Mouse (Mus musculus) liver, embryonic 14.5 days (tissue): ENCODE data around the gene 1600012H06Rik. TPM values are rescaled to one million over a fixed set of nuclear protein-coding genes. Genes with fewer than 3 reads are reported as not detected.
"Not testable (repeated sequence)": the region's sequence is repeated elsewhere in the genome, so short reads cannot be mapped to it uniquely, and the experiment has no call there.

Experiments
- ATAC-seq: fragments of 200-750 bp; cut with Nextera tagmentation; 2 replicates; pipeline ENCODE4 v1.8.0; 2017; ENCODE audit warnings: moderate number of reproducible peaks, mild to moderate bottlenecking, moderate library complexity; ENCODE audit not compliant: insufficient read depth
- DNase-seq, 3 experiments: peaks; one replicate each; pipeline ENCODE4 v3.0.0-alpha.2; 2012 to 2013; ENCODE audit warnings: low read depth in 3 of 3, low spot score in 3 of 3
- H3K27ac ChIP-seq: fragments of 300-500 bp; sonication (generic); 2 replicates; pipeline ENCODE4 v1.5.1; 2014; ENCODE audit warnings: moderate library complexity, mild to moderate bottlenecking, control low read depth, inconsistent platforms
- H3K27me3 ChIP-seq: fragments of 300-500 bp; sonication (generic); 2 replicates; pipeline ENCODE4 v1.6.1; 2014; ENCODE audit warnings: mild to moderate bottlenecking, low read length, moderate library complexity; ENCODE audit not compliant: control insufficient read depth, insufficient read depth
- H3K36me3 ChIP-seq: fragments of 300-500 bp; sonication (generic); replicated peaks from 2 replicates; pipeline ENCODE4 v1.6.1; 2014; ENCODE audit warnings: low read depth; ENCODE audit not compliant: control insufficient read depth, insufficient read depth
- H3K4me1 ChIP-seq, 2 experiments: fragments of 200-500 bp in 1 of 2; fragments of 300-500 bp in 1 of 2; sonication (generic) in 1 of 2; replicated peaks; 2 replicates each; pipeline ENCODE4 v1.6.1; 2012 to 2014; ENCODE audit warnings: antibody characterized with exemption in 1 of 2, inconsistent platforms in 1 of 2, low read length in 1 of 2; ENCODE audit not compliant: control insufficient read depth in 2 of 2, insufficient read depth in 2 of 2
- H3K4me2 ChIP-seq: fragments of 300-500 bp; sonication (generic); 2 replicates; pipeline ENCODE4 v1.6.1; 2014; ENCODE audit warnings: low read depth, mild to moderate bottlenecking, control low read depth, moderate library complexity
- H3K4me3 ChIP-seq, 2 experiments: fragments of 200-500 bp in 1 of 2; fragments of 300-500 bp in 1 of 2; sonication (generic) in 1 of 2; 2 replicates each; pipeline ENCODE4 v1.5.1; 2012 to 2014; ENCODE audit warnings: low read depth in 2 of 2, low read length in 2 of 2, mild to moderate bottlenecking in 2 of 2, control low read depth in 1 of 2, inconsistent platforms in 1 of 2, moderate library complexity in 1 of 2; ENCODE audit not compliant: insufficient read depth in 1 of 2
- H3K9ac ChIP-seq: fragments of 300-500 bp; sonication (generic); replicated peaks from 2 replicates; pipeline ENCODE4 v1.6.1; 2014; ENCODE audit warnings: mild to moderate bottlenecking, control low read depth, moderate library complexity
- H3K9me3 ChIP-seq: fragments of 300-500 bp; sonication (generic); 2 replicates; pipeline ENCODE4 v1.6.1; 2016; ENCODE audit warnings: low read length, mixed read lengths; ENCODE audit not compliant: control insufficient read depth
- CTCF ChIP-seq: IDR thresholded peaks from 2 replicates; pipeline ENCODE4 v1.5.1; 2016; ENCODE audit warnings: antibody characterized with exemption, low read depth, control low read depth
- EP300 ChIP-seq: IDR thresholded peaks from 2 replicates; pipeline ENCODE4 v1.6.1; 2016; ENCODE audit warnings: antibody characterized with exemption, low read depth
- WGBS: fragments of 180-500 bp; shearing (Covaris S2); extraction: QIAGEN DNeasy Blood & Tissue Kit; methylation state at CpG from one replicate; pipeline ENCODE4 v1.1.7; 2014; ENCODE audit not compliant: insufficient replicate concordance; 5-methylcytosine and 5-hydroxymethylcytosine counted together
- polyA plus RNA-seq, 2 experiments: library from polyadenylated mRNA; depleted of rRNA in 1 of 2; stranded (reverse) in 1 of 2; unstranded in 1 of 2; fragments of >200 nt; fragmentation: Nextera tagmentation in 1 of 2; extraction: Ambion mirVana in 1 of 2; gene quantifications; 2 replicates each; pipeline versions ENCODE4 v1.2.1 to v1.2.3; 2012 to 2014

Gene 1600012H06Rik
- polyA plus RNA-seq, 2 experiments: 6.4 to 11.2 TPM

DNA sequence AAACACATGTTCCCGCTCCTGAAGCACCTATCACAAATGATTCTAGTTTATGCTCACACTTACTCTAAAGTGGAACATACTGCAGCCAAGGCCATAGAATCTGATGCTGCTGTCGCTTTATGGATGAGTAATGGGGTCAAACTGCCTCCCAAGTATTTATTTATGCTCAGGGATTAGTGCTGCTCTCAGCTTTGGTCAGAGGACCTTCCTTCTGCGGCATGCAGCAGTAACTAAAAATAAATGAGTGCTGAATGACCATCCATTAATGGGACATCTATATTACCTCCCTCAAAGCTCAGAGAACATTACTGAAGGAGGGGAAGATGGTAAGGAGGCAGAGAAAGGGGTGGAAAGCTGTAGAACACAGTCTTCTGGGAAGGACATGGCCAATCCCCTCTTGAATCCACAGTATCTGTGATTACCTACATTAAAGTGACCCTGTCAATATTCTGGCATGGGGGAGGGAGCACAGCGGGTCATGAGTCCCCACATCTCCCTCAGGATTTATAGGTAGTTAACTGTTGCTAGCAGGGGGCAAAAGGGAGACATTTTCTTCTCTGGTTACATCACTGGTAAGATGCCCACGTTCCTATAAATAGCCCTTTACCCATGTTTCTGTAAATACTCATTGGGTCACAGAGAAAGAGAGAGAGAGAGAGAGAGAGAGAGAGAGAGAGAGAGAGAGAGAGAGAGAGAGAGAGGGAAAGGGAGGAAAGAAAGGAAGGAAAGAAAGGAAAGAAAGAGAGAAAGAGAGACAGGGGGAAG, 7.0 kb upstream of the 1600012H06Rik start:
- H3K4me1 ChIP-seq: no peaks in the 10 kb centered on the region
- no peak overlapping the region for H3K9ac ChIP-seq
- TF ChIP-seq EP300: no peak
- TF ChIP-seq CTCF: no peak
- 51% methylated on average over 5 of the region's 5 CpGs for WGBS
- H3K4me2 ChIP-seq: no peak overlapping the region
- H3K27me3 ChIP-seq: no peaks in the 10 kb centered on the region
- H3K27ac ChIP-seq: no peak overlapping the region
- H3K9me3 ChIP-seq: no peaks in the 10 kb centered on the region
- H3K36me3 ChIP-seq: no peaks in the 10 kb centered on the region
- H3K4me3 ChIP-seq: no peak overlapping the region
- ATAC-seq: no peak
- no peak for DNase-seq

DNA sequence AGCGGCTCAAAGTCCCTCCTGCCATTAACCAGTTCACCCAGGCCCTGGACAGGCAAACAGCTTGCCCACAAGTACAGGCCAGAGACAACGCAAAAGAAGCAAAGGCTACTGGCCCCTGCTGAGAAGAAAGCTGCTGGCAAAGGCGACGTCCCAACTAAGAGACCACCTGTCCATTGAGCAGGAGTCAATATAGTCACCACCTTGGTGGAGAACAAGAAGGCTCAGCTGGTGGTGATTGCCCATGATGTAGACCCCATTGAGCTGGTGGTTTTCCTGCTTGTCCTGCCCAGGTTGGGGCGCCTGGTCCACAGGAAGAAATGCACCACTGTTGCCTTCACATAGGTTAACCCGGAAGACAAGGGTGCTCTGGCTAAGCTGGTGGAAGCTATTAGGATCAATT, 803 bp upstream of the 1600012H06Rik start:
- Histone ChIP-seq H3K36me3 (peaks cover 20% of the 10 kb centered on the region), H3K4me3 (peak overlapping the region in 1 of 2 experiments; percentile 88; a peak in 2 of 4 replicates)
- WGBS: 61% methylated on average over 6 of the region's 6 CpGs

DNA sequence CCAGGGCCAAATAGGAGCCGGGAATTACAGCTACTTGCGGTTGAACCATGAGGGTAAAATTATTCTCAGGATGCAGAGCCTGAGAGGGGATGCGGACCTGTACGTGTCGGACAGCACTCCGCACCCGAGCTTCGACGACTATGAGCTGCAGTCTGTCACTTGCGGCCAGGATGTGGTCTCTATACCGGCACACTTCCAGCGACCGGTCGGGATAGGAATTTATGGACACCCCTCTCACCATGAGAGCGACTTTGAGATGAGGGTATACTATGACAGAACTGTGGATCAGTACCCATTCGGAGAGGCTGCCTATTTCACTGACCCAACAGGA, 710 bp downstream of the 1600012H06Rik start:
- peaks cover 7 to 9% of the 10 kb centered on the region in 2 experiments; a peak in 3 of 4 replicates for H3K4me1 ChIP-seq
- 13% methylated on average over 16 of the region's 16 CpGs for WGBS
- no peak overlapping the region; the same call in 1 of the 2 replicates for H3K27ac ChIP-seq
- H3K4me2 ChIP-seq: peak overlapping the region; percentile 71
- H3K9ac ChIP-seq: peak overlapping the region; percentile 78
- DNase-seq: no peak
- no peaks in the 10 kb centered on the region for H3K27me3 ChIP-seq
- H3K4me3 ChIP-seq: peak overlapping the region; percentile 82 to 88
- peaks cover 28% of the 10 kb centered on the region for H3K36me3 ChIP-seq
- H3K9me3 ChIP-seq: no peaks in the 10 kb centered on the region
- TF ChIP-seq EP300: no peak
- no peak for TF ChIP-seq CTCF
- ATAC-seq: peak; percentile 11

More for the DNA sequence above, 803 bp upstream of the 1600012H06Rik start:
- H3K27me3 ChIP-seq, DNase-seq, ATAC-seq, H3K9me3 ChIP-seq, H3K4me1 ChIP-seq, H3K27ac ChIP-seq: not testable (repeated sequence)
- peak overlapping the region; percentile 71 for H3K4me2 ChIP-seq
- peak overlapping the region; percentile 66 for H3K9ac ChIP-seq

DNA sequence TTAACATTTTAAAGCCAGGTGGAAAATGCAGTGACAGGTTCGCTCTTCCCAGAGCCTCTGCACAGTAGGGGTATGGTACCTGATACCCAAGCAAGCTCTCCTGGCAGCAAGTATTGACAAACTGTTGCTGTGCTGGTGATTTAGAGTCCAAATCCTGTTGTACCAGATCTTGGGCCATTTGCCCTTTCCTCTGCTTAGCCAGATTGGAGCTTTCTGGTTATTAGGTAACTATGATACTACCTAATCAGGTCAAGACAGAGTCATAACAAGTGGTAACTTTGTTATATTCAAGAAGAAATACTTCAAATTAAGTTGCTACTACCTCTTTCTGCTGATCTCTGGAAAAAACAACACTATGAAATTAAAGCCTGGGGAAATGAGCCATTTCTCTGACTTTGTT, 1.6 kb downstream of the 1600012H06Rik start:
- WGBS: 91% methylated on average over 1 of the region's 1 CpGs
- Histone ChIP-seq H3K4me3 (no peak overlapping the region), H3K27ac (no peak overlapping the region), H3K9ac (peak overlapping the region; percentile 21; the same call in 1 of the 2 replicates), H3K27me3 (no peaks in the 10 kb centered on the region), H3K4me2 (peak overlapping the region; percentile 71), H3K4me1 (peaks cover 7 to 9% of the 10 kb centered on the region in 2 experiments; a peak in 3 of 4 replicates), H3K9me3 (no peaks in the 10 kb centered on the region), H3K36me3 (peaks cover 34% of the 10 kb centered on the region)
- ATAC-seq (no peak), DNase-seq (no peak)
- TF ChIP-seq CTCF (no peak), EP300 (no peak)

DNA sequence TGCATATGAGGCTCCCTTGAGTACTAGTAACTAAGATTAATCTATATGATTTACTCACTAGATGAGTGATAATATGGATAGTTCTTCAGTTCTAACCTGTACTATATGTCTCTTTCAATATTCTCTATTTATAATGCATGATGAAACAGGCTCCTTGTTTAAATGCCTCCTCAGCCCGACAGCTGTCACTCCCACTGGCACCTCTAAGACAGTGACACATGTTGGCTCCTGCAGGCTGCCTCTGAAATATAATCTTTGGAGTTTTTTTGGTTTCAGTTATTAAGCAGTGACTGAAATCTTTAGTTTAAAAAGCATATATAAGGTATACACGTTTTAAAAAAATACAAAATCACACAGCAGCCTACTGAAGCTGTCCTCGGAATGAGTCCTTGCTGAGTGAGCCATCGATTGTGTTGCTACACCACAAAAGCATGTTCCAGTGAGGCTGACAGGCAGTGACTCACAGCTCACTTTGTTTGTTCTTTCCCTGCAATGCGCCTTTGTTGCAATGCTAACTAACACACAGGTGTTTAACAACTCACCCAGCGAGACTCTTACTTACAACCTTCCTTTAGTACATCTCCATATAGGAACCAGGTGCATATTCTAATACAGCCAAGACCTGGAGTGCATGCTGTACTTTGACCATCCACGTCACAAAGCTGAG, 6.3 kb downstream of the 1600012H06Rik start:
- H3K9me3 ChIP-seq: no peaks in the 10 kb centered on the region
- TF ChIP-seq EP300 (no peak), CTCF (no peak)
- WGBS: 80% methylated on average over 7 of the region's 7 CpGs
- no peak overlapping the region for H3K4me2 ChIP-seq
- H3K4me3 ChIP-seq: no peak overlapping the region
- no peak for ATAC-seq
- no peak overlapping the region for H3K27ac ChIP-seq
- H3K4me1 ChIP-seq: peaks cover 3 to 7% of the 10 kb centered on the region in 2 experiments
- no peaks in the 10 kb centered on the region for H3K27me3 ChIP-seq
- H3K9ac ChIP-seq: no peak overlapping the region
- no peak for DNase-seq
- H3K36me3 ChIP-seq: peaks cover 70% of the 10 kb centered on the region
